10 mouse cellular contexts compared by ENCODE assay signal in genomic region chr4:56638704-56639478, GRCm38 (mm10).
DNase-seq lines count a peak whose midpoint lies in the region; ATAC-seq and TF ChIP-seq lines count a peak whose summit lies in the region.
"Had no signal": no experiment of that assay in that cellular context is flagged by ENCODE, and none has a peak within 500 bp of the region (broad histone marks: within the 10 kb centered on the region; RNA-seq: fewer than 3 reads in every experiment).

No protein-coding gene starts in this region.

- H3K9ac ChIP-seq in heart, postnatal 0 days (replicated peaks; ENCODE audit: low read depth, low read length) = no peak overlapping the region
- H3K9ac ChIP-seq in embryonic facial prominence, embryonic 14.5 days (ENCODE audit: low read depth, low read length) = no peak overlapping the region
- H3K9ac ChIP-seq in lung, postnatal 0 days (replicated peaks; ENCODE audit: low read depth) = no peak overlapping the region

- H3K4me2 ChIP-seq in heart, postnatal 0 days (ENCODE audit: low read depth, low read length) = peak overlapping the region; percentile 6; the same call in 1 of the 2 replicates
- H3K4me2 ChIP-seq in embryonic facial prominence, embryonic 14.5 days (ENCODE audit: low read depth, low read length) = no peak overlapping the region
- H3K4me2 ChIP-seq in lung, postnatal 0 days (replicated peaks; ENCODE audit: low read depth, low read length) = peak overlapping the region; percentile 22

- 37% methylated on average over 14 of the region's 14 CpGs for WGBS in heart, postnatal 0 days
- 20% methylated on average over 14 of the region's 14 CpGs for WGBS in embryonic facial prominence, embryonic 14.5 days
- WGBS in lung, postnatal 0 days = 12% methylated on average over 14 of the region's 14 CpGs

- intact Hi-C loops in heart, postnatal 25 days (cut with DNase I) = no loop called here

- H3K27me3 ChIP-seq in heart, postnatal 0 days (ENCODE audit: control insufficient read depth, insufficient read depth, low read length) = no peaks in the 10 kb centered on the region
- H3K27me3 ChIP-seq in embryonic facial prominence, embryonic 14.5 days (replicated peaks; ENCODE audit: control insufficient read depth, insufficient read depth, low read length) = no peaks in the 10 kb centered on the region
- no peaks in the 10 kb centered on the region for H3K27me3 ChIP-seq in lung, postnatal 0 days (replicated peaks; ENCODE audit: insufficient read depth, low read length)

- no peak for ATAC-seq in heart, postnatal 0 days (ENCODE audit: insufficient read depth, low read depth)
- no peak for ATAC-seq in embryonic facial prominence, embryonic 14.5 days (ENCODE audit: low read depth)
- peak; percentile 90 for ATAC-seq in lung, postnatal 0 days
- ATAC-seq: inflammation-experienced regulatory T-cells, adult 6 months had no signal

- H3K4me3 ChIP-seq in heart, postnatal 0 days (ENCODE audit: low read depth, low read length) = no peak overlapping the region
- no peak overlapping the region for H3K4me3 ChIP-seq in embryonic facial prominence, embryonic 14.5 days (ENCODE audit: low read depth, low read length)
- H3K4me3 ChIP-seq in lung, postnatal 0 days (ENCODE audit: low read depth, low read length) = no peak overlapping the region

- H3K36me3 ChIP-seq in heart, postnatal 0 days (replicated peaks; ENCODE audit: control insufficient read depth, insufficient read depth, low read length) = no peaks in the 10 kb centered on the region
- no peaks in the 10 kb centered on the region for H3K36me3 ChIP-seq in embryonic facial prominence, embryonic 14.5 days (ENCODE audit: control insufficient read depth, insufficient read depth, low read length)
- no peaks in the 10 kb centered on the region for H3K36me3 ChIP-seq in lung, postnatal 0 days (ENCODE audit: insufficient read depth, low read length)

- no peak for TF ChIP-seq EP300 in heart, postnatal 0 days (IDR thresholded peaks at IDR 0.05; ENCODE audit: low read depth)
- TF ChIP-seq EP300 in lung, postnatal 0 days (IDR thresholded peaks at IDR 0.05) = peak; percentile 91

- no peak overlapping the region for H3K27ac ChIP-seq in heart, postnatal 0 days (ENCODE audit: low read depth)
- H3K27ac ChIP-seq in embryonic facial prominence, embryonic 14.5 days (replicated peaks; ENCODE audit: low read depth, low read length) = peak overlapping the region; percentile 39; the same call in 1 of the 2 replicates
- peak overlapping the region; percentile 52 for H3K27ac ChIP-seq in lung, postnatal 0 days (ENCODE audit: low read length)

- peaks cover 7% of the 10 kb centered on the region; the same call in 1 of the 2 replicates for H3K4me1 ChIP-seq in heart, postnatal 0 days (ENCODE audit: control insufficient read depth, insufficient read depth)
- peaks cover 22% of the 10 kb centered on the region for H3K4me1 ChIP-seq in embryonic facial prominence, embryonic 14.5 days (ENCODE audit: control insufficient read depth, insufficient read depth, low read length)
- peaks cover 11% of the 10 kb centered on the region for H3K4me1 ChIP-seq in lung, postnatal 0 days (ENCODE audit: insufficient read depth, low read depth, low read length)

- H3K9me3 ChIP-seq in heart, postnatal 0 days (replicated peaks; ENCODE audit: control insufficient read depth, low read length) = no peaks in the 10 kb centered on the region
- no peaks in the 10 kb centered on the region for H3K9me3 ChIP-seq in embryonic facial prominence, embryonic 14.5 days (ENCODE audit: control insufficient read depth, low read length)
- no peaks in the 10 kb centered on the region for H3K9me3 ChIP-seq in lung, postnatal 0 days (ENCODE audit: low read length)

- TF ChIP-seq CTCF in heart, postnatal 0 days (IDR thresholded peaks at IDR 0.05; ENCODE audit: low read depth) = no peak
- TF ChIP-seq CTCF in lung, postnatal 0 days (IDR thresholded peaks at IDR 0.05) = no peak

- DNase-seq in heart, postnatal 0 days (ENCODE audit: low spot score) = no peak
- no peak for DNase-seq in heart, postnatal 25 days (ENCODE audit: low spot score)
- peak; percentile 63 for DNase-seq in embryo, embryonic 10 days (ENCODE audit: low spot score)
- no peak for DNase-seq in embryonic facial prominence, embryonic 14.5 days (ENCODE audit: low spot score)
- peak; percentile 90 for DNase-seq in lung, postnatal 0 days (ENCODE audit: low spot score)
- no peak for DNase-seq in cerebellum, adult 9-11 months
- no peak for DNase-seq in right cerebral cortex, adult 18-20 months
- DNase-seq: spleen, adult 18-20 months; thymus, postnatal 36 days had no signal

Comparison
In these comparisons a context has a peak if more than half of its experiments do, and no peak if none do; other contexts are left out.
1. DNase-seq: peak in embryo, embryonic 10 days (single experiment) and lung, postnatal 0 days (single experiment); none in heart, postnatal 0 days (single experiment), heart, postnatal 25 days (single experiment), embryonic facial prominence, embryonic 14.5 days (single experiment), cerebellum, adult 9-11 months (single experiment) and right cerebral cortex, adult 18-20 months (single experiment).